Comparison of ENCODE assay signal across 8 mouse cellular contexts in the genomic region with DNA sequence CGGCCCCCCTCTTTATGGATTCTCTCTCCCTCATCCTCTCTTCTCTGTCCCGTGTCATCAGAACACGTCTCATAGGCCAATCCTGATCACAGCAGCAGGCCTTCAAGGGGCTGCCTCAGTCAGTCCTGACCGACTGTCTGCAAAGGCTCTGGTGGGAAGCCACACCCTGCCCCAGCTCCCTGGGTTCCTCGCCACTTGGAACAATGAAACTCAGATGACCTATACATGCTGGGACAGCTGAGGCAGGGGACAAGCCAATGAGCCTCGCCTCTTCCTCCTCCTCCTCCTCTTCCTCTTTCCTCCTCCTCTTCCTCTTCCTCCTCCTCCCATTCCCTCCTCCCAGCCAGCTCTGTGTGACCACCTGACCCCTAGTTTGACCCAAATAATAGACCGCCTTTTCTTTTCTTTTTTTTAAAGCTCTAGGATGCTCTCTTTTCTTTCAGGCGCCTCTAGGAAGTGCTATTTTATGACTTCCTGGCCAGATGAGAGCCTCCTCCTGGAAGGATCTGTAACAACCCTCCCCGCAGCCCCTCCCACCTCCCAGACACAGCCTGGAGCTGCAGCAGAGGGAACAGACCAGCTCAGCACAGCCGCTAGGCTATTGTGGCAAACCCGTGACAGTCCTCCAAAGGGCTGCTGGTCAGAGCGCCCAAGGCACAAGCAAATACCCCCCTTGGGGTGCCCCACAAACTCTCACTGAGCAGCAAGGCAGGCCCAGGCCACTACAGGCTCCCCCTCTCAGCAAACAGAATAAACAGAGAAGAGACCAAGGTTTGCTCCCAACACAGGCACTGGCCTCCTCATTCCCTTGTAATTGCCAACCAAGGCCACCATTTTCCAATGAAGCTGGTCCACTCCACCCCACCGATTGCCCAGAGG. TPM values are rescaled to one million over a fixed set of nuclear protein-coding genes. Genes with fewer than 3 reads are reported as not detected.
A peak's percentile ranks its signal among the peaks of the same experiment; 100 is the strongest.
DNase-seq lines count a peak whose midpoint lies in the region; ATAC-seq and TF ChIP-seq lines count a peak whose summit lies in the region.

No protein-coding gene starts in this region.

- peak overlapping the region; percentile 20 for H3K9ac ChIP-seq in ES-E14 (ENCODE audit: insufficient read depth, low read depth, low read length, poor library complexity, severe bottlenecking)

- DNase-seq in ES-E14 (ENCODE audit: low read depth, low spot score), result no peak
- DNase-seq in cerebellum, adult 11-12 months, result peak; percentile 87
- peak; percentile 74 for DNase-seq in hindbrain, embryonic 10.5 days (ENCODE audit: low spot score)
- DNase-seq in left cerebral cortex, adult 11 months (ENCODE audit: low spot score), result peak; percentile 81
- peak; percentile 82 for DNase-seq in lung, postnatal 14 days
- DNase-seq in right cerebral cortex, postnatal 14 days, result peak; percentile 81

- 29% methylated on average over 13 of the region's 13 CpGs for WGBS in hindbrain, embryonic 10.5 days

- peaks cover 30 to 46% of the 10 kb centered on the region in 2 experiments for H3K4me1 ChIP-seq in ES-E14 (ENCODE audit: control insufficient read depth in 2 of 2, insufficient read depth in 2 of 2, low read length in 2 of 2, poor library complexity in 1 of 2)
- peaks cover 77% of the 10 kb centered on the region for H3K4me1 ChIP-seq in hindbrain, embryonic 10.5 days (replicated peaks)

- H3K27ac ChIP-seq in ES-E14 (ENCODE audit: insufficient read depth, low read depth, low read length, poor library complexity, severe bottlenecking), result peak overlapping the region; percentile 50
- H3K27ac ChIP-seq in hindbrain, embryonic 10.5 days, result peak overlapping the region; percentile 93

- H3K4me3 ChIP-seq in ES-E14 (ENCODE audit: insufficient read depth in 1 of 2, low read depth in 1 of 2, low read length in 2 of 2, poor library complexity in 1 of 2, severe bottlenecking in 1 of 2), result peak overlapping the region; percentile 23 to 31; a peak in 2 of 4 replicates
- H3K4me3 ChIP-seq in hindbrain, embryonic 10.5 days, result peak overlapping the region; percentile 34

- ATAC-seq in frontal cortex, adult (ENCODE audit: low TSS enrichment), result peak; percentile 66
- no peak for ATAC-seq in erythroid progenitor cell, adult 5-6 weeks (replicated peaks; ENCODE audit: low FRiP score, poor library complexity, severe bottlenecking)

- peaks cover 37% of the 10 kb centered on the region for H3K36me3 ChIP-seq in ES-E14 (ENCODE audit: control insufficient read depth, insufficient read depth, low read length, poor library complexity, severe bottlenecking)
- peaks cover 60% of the 10 kb centered on the region for H3K36me3 ChIP-seq in hindbrain, embryonic 10.5 days

- H3K9me3 ChIP-seq in ES-E14 (ENCODE audit: control insufficient read depth, insufficient read depth, low read depth, low read length), result no peaks in the 10 kb centered on the region
- no peaks in the 10 kb centered on the region for H3K9me3 ChIP-seq in hindbrain, embryonic 10.5 days

- no peaks in the 10 kb centered on the region for H3K27me3 ChIP-seq in hindbrain, embryonic 10.5 days (ENCODE audit: insufficient read depth, poor library complexity, severe bottlenecking)

- in situ Hi-C loops in ES-E14 (cut with MboI; ENCODE audit: low sequenced_read_pairs in 2 of 2, unreplicated experiment in 2 of 2), result no loop called here

TF ChIP-seq in ES-E14, 5 proteins besides CTCF, POLR2A, EP300 and RAD21:
- TF ChIP-seq ZNF384 (IDR thresholded peaks at IDR 0.05; ENCODE audit: low read depth, low read length) (peak; percentile 11; the same call in 1 of the 2 replicates), HCFC1 (IDR thresholded peaks at IDR 0.05; ENCODE audit: borderline replicate concordance, insufficient read depth, low read length) (no peak)

RNA-seq across cellular contexts. Expression of a gene that starts 24.1 kb away (rescaled TPM):
- 49.7 and 60.5 TPM in 2 replicates for total RNA-seq in ES-E14 (2012; rRNA removed)
- polyA plus RNA-seq in hindbrain, embryonic 10.5 days (2016; fragmentation: Nextera tagmentation; extraction: Ambion mirVana), result 60.0 and 65.2 TPM in 2 replicates
- total RNA-seq in erythroid progenitor cell, adult 5-6 weeks (2015; ENCODE audit: low replicate concordance), result 55.3 and 129 TPM in 2 replicates
- total RNA-seq in erythroid progenitor cell, adult 5-6 weeks (2017; ENCODE audit: low replicate concordance), result 59.5 and 85.9 TPM in 2 replicates
